Mouse (Mus musculus) brain, embryonic 14.5 days (tissue): ENCODE results near the gene Acsl5.

Source experiments
- CTCF ChIP-seq: fragments of 200-500 bp; IDR thresholded peaks from 2 replicates; pipeline ENCODE4 v1.5.1; 2012; ENCODE audit warnings: inconsistent platforms, mild to moderate bottlenecking, moderate library complexity, borderline replicate concordance; ENCODE audit not compliant: insufficient read depth, insufficient read length; ENCODE audit errors: extremely low read depth
- POLR2A ChIP-seq: fragments of 200-500 bp; IDR thresholded peaks from 2 replicates; pipeline ENCODE4 v1.6.1; 2012; ENCODE audit warnings: mild to moderate bottlenecking, inconsistent platforms, borderline replicate concordance; ENCODE audit not compliant: poor library complexity, insufficient read depth, insufficient read length, severe bottlenecking; ENCODE audit errors: extremely low read depth

DNA sequence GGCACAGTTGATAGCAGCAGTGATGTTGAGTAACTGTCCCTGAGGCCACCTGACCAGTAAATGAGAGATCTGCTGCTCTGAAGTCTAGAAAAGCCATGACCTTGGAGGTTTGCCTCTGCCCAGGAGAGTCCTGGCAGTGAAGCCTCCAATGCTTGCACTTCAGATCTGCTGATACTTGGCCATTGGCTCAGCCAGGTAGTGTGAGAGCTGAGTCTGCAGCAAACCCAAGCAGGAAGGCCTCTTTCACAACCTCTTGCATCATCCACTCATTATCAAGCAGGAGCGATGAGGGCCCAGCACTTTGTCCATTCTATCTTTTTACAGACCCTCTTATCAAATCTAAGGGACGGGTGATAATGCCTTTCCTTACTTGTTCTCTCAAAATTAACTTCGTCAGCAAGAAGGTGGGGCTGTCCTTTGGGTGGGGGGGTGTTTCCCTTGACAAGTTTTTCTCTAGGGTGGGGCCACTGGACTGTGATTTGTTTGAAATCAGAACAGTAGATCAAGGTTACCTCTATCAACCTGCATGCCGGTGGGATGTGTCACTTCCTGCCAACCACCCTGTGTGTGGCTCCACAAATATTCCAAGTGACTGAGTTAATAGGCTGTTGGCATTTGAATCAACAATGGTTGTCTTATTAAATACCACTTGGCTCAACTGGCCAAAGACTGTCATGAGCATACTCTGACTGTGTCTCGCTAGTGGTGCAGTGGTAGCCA, 6.1 kb downstream of the Acsl5 start:
- TF ChIP-seq CTCF = no peak
- TF ChIP-seq POLR2A = no peak
